ENCODE assay signal across 18 mouse cellular contexts in the genomic region with DNA sequence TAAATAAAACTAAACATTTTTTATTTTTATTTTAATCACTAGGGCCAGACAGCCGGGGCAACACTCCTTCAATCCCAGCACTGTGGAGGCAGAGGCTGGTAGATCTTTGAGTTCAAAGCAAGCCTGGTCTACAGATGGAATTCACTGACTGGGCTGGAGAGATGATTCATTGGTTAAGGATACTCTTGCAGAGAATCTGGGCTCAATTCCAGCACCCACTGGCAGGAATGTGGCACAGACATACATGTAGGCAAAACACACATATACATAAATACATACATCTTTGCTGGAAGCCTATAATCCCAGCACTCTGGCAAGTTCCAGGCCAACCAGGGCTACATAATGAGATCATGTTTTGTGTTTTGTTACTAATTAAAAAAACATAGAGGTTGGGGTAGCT. TPM values are rescaled to one million over a fixed set of nuclear protein-coding genes. Genes with fewer than 3 reads are reported as not detected.
A peak's percentile ranks its signal among the peaks of the same experiment; 100 is the strongest.
DNase-seq lines count a peak whose midpoint lies in the region; ATAC-seq and TF ChIP-seq lines count a peak whose summit lies in the region.
"Had no signal": no experiment of that assay in that cellular context is flagged by ENCODE, and none has a peak within 500 bp of the region (broad histone marks: within the 10 kb centered on the region; RNA-seq: fewer than 3 reads in every experiment).

No protein-coding gene starts in this region.

- no peaks in the 10 kb centered on the region for H3K36me3 ChIP-seq in kidney, adult 2 months (ENCODE audit: control insufficient read depth, insufficient read depth, low read length)
- no peaks in the 10 kb centered on the region for H3K36me3 ChIP-seq in kidney, embryonic 15.5 days
- H3K36me3 ChIP-seq: G1E; heart, embryonic 12.5 days; hindbrain, embryonic 12.5 days; limb, embryonic 15.5 days had no signal

- H3K27ac ChIP-seq in kidney, adult 2 months (ENCODE audit: insufficient read depth, low read depth, low read length): no peak overlapping the region
- H3K27ac ChIP-seq in kidney, embryonic 15.5 days: no peak overlapping the region
- H3K27ac ChIP-seq: hindbrain, embryonic 12.5 days; limb, embryonic 15.5 days had no signal

- peaks cover 9% of the 10 kb centered on the region; the same call in 1 of the 2 replicates for H3K4me1 ChIP-seq in kidney, adult 2 months (ENCODE audit: control insufficient read depth, insufficient read depth, low read length)
- 0 out of 2 replicates have a peak, but pooled peaks cover 3% of the 10 kb centered on the region for H3K4me1 ChIP-seq in kidney, embryonic 15.5 days
- H3K4me1 ChIP-seq: heart, embryonic 12.5 days; hindbrain, embryonic 12.5 days; limb, embryonic 15.5 days had no signal

- 78% methylated on average over 1 of the region's 1 CpGs for WGBS in kidney, adult 2 months
- WGBS in kidney, embryonic 15.5 days: 84% methylated on average over 1 of the region's 1 CpGs

- TF ChIP-seq CTCF in kidney, adult 2 months (conservative IDR thresholded peaks at IDR 0.05; ENCODE audit: insufficient read depth, insufficient read length, low read depth, low read length): no peak

- H3K27me3 ChIP-seq in kidney, adult 2 months (replicated peaks; ENCODE audit: control insufficient read depth, insufficient read depth, low read length): no peaks in the 10 kb centered on the region
- no peaks in the 10 kb centered on the region for H3K27me3 ChIP-seq in kidney, embryonic 15.5 days
- H3K27me3 ChIP-seq: hindbrain, embryonic 12.5 days; limb, embryonic 15.5 days had no signal

- DNase-seq in cerebellum, adult 9-10 months: peak; percentile 15
- DNase-seq in cerebellum, adult 11 months: no peak
- DNase-seq in kidney, adult 2 months: peak; percentile 17
- DNase-seq in testis, postnatal 10 days (ENCODE audit: low spot score): peak; percentile 36
- no peak for DNase-seq in testis, postnatal 14 days (ENCODE audit: low spot score)
- DNase-seq in gastrocnemius, adult 18-20 months (ENCODE audit: low spot score): no peak
- no peak for DNase-seq in frontal cortex, adult 2 months (ENCODE audit: extremely low spot score in 1 of 2, low spot score in 1 of 2)
- DNase-seq: gastrocnemius, postnatal 14 days; lung, adult 18-20 months; midbrain, embryonic 14.5 days; thymus, postnatal 4 days had no signal

- no peaks in the 10 kb centered on the region for H3K9me3 ChIP-seq in kidney, embryonic 15.5 days (replicated peaks)
- H3K9me3 ChIP-seq: G1E; heart, embryonic 12.5 days; hindbrain, embryonic 12.5 days; limb, embryonic 15.5 days had no signal

- H3K4me3 ChIP-seq in kidney, adult 2 months (ENCODE audit: insufficient read depth, low read depth, low read length): no peak overlapping the region
- no peak overlapping the region for H3K4me3 ChIP-seq in kidney, embryonic 15.5 days (replicated peaks)
- H3K4me3 ChIP-seq: heart, embryonic 12.5 days; hindbrain, embryonic 12.5 days; limb, embryonic 15.5 days had no signal

- no peak for TF ChIP-seq POLR2A in kidney, adult 2 months (IDR thresholded peaks at IDR 0.05; ENCODE audit: low read depth, low read length)

- H3K4me2 ChIP-seq in kidney, embryonic 15.5 days: no peak overlapping the region
- H3K4me2 ChIP-seq: heart, embryonic 12.5 days; hindbrain, embryonic 12.5 days; limb, embryonic 15.5 days had no signal

- no peak for ATAC-seq in kidney, embryonic 15.5 days (replicated peaks; ENCODE audit: low FRiP score)
- ATAC-seq: intestine, embryonic 16.5 days had no signal

- no peak overlapping the region for H3K9ac ChIP-seq in kidney, embryonic 15.5 days
- H3K9ac ChIP-seq: heart, embryonic 12.5 days; hindbrain, embryonic 12.5 days; limb, embryonic 15.5 days had no signal

RNA-seq across cellular contexts. Expression of gene Kpna2, which starts 6.2 kb away (rescaled TPM):
- 11.9 and 14.1 TPM in 2 replicates for polyA plus RNA-seq in kidney, adult 2 months (2012; rRNA removed)
- 407 and 415 TPM in 2 replicates for polyA plus RNA-seq in kidney, embryonic 15.5 days (2015; fragmentation: Nextera tagmentation; extraction: Ambion mirVana)
- 10 to 100 TPM in 1 of 2 experiments, 1 to 10 TPM in 1; 9.4 to 10.3 TPM for total RNA-seq in gastrocnemius, adult 18-20 months (2021)
- 29.8 and 30.9 TPM in 2 replicates for polyA plus RNA-seq in frontal cortex, adult 2 months (2012; rRNA removed)

RNA-seq across cellular contexts. Expression of gene 1810010H24Rik, which starts 19.9 kb away (rescaled TPM):
- polyA plus RNA-seq in kidney, adult 2 months (2012; rRNA removed): 1.8 and 2.6 TPM in 2 replicates
- 1.7 and 2.1 TPM in 2 replicates for polyA plus RNA-seq in kidney, embryonic 15.5 days (2015; fragmentation: Nextera tagmentation; extraction: Ambion mirVana)
- 1 to 10 TPM; 1.5 TPM for total RNA-seq in gastrocnemius, adult 18-20 months (2021)
- 5.9 and 6.2 TPM in 2 replicates for polyA plus RNA-seq in frontal cortex, adult 2 months (2012; rRNA removed)
- total RNA-seq: megakaryocyte progenitor cell, adult 5-6 weeks had no signal

Comparison
In these comparisons a context has a peak if more than half of its experiments do, and no peak if none do; other contexts are left out.
1. DNase-seq: peak in cerebellum, adult 9-10 months (single experiment), kidney, adult 2 months (single experiment) and testis, postnatal 10 days (single experiment); none in cerebellum, adult 11 months (single experiment), testis, postnatal 14 days (single experiment), gastrocnemius, adult 18-20 months (single experiment) and frontal cortex, adult 2 months (0 of 2).
2. RNA of gene Kpna2, which starts 6.2 kb away (polyA plus RNA-seq): 407 to 415 TPM in kidney, embryonic 15.5 days; 29.8 to 30.9 TPM in frontal cortex, adult 2 months and 11.9 to 14.1 TPM in kidney, adult 2 months; every median in the first group is over 10 times any median in the second.